Mouse (Mus musculus) activated CD4-positive, CD25-positive, alpha-beta regulatory T cell, adult 4 months (primary cell): ENCODE measurements around the gene Sap18b. TPM values are rescaled to one million over a fixed set of nuclear protein-coding genes. Genes with fewer than 3 reads are reported as not detected.
"Not testable (repeated sequence)": the region's sequence is repeated elsewhere in the genome, so short reads cannot be mapped to it uniquely, and the experiment has no call there.

Experiments
- ATAC-seq: one replicate; pipeline ENCODE4 v1.8.0; 2017
- polyA plus RNA-seq, 2 experiments: library from polyadenylated mRNA; unstranded; fragments of 100-300 nt; shearing (Covaris generic); gene quantifications; one replicate each; pipeline ENCODE4 v1.2.1; 2017

Gene Sap18b
- polyA plus RNA-seq, 2 experiments from 2014 or later, result 286 to 315 TPM

DNA sequence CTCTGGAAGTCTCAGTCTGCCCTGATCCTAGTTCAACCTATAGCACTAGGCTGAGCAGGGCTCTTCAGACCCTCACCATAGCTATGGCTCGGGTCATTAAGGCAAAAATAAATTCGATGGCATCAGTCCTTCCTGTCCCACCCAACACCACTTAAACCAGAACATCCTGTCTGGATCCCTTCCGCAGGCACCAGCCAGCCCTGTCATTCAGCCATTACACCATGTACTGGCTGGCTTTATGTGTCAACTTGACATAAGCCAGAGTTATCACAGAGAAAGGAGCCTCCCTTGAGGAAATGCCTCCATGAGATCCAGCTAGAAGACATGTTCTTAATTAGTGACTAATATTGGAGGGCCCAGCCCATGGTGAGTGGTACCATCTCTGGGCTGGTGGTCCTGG, 2.4 kb upstream of the Sap18b start:
- ATAC-seq, result no peak

GRCm38 (mm10) chr8:95830144-95830543, 5.0 kb downstream of the Sap18b start:
- no peak for ATAC-seq

DNA sequence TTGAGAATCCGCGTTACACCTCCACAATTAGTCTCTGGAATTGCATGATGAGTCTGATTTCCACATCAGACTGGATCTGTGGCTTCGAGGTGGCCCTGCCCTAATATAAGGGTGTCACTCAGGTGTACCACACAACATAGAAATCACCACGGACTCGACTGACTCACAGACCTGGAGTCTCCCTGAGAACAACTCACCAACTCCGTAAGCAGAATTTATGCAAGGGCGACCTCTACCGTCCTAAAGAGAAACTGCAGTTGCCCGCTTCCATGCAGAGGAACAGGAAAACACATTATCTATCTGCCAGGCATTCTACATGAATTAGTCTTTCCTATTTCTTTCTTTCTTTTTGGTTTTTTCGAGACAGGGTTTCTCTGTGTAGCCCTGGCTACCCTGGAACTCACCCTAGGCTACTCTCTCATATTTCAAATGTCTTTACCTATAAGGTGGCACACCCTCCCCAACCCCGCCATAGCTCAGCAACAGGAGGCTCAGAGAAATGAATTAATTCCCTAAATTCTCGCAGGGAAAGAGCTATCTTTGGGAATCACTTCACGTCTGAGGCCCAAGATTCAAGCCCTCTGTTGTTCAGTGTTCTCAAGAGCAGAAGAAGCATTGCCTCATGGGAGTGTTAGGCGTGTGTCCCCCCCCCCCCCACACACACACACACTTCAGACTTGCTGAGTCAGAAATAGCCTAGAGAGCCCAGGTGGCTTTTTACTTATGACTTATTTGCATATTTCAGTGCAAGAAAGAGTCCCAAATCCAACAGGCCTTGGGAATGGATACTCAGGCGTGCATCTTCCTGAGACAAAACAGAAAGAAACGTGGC, 7.7 kb downstream of the Sap18b start:
- peak; percentile 72 for ATAC-seq

DNA sequence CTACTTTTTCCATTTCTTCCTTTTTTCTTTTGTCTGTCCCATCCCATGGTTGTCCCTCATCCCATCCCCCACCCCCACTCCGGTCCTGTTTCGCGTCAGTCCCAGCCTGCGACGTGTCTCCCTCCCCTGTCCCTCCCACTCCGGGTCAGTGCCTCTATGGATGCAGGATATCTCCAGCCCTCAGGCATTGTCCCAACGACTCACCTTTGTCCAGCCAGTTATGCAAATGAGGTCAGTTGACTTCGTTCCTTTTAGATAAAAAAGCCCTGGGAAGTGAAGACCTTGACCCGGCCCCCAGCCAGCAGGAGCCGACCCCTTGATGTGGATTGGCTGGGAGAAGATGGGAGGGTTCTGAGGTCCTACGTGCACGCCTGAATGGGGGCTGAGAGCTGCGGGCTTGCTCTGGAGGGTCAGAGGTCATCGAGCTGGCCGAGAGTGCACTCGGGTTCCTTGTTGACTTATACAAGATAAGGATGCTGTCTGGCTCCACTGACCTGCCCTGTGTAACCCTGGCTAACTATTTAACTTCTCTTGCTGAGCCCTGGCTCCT, 8.4 kb downstream of the Sap18b start:
- no peak for ATAC-seq

- ATAC-seq, result no peak
Observed at GRCm38 (mm10) chr8:95835891-95836290, 10.7 kb downstream of the Sap18b start.

DNA sequence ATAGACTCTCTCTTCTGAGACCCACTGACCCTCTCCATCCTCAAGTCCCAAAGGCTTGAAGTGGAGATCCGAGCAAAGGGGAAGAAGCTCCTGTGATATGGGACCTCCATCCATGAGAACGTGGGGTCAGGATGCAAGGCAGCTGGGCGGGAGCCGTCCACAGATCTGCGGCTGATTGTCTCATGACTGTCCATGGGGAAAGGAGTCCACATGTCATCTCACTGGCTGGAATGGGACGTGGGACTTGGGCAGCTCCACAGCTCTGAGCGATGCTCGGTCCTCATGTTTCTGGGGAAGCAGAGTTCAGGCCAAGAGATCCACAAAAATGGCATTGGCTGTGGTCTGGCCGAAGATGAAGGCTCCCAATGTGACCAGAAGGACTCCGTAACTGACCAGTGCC, 12.1 kb downstream of the Sap18b start:
- no peak for ATAC-seq

GRCm38 (mm10) chr8:95839289-95839688, 14.1 kb downstream of the Sap18b start:
- ATAC-seq, result no peak

- ATAC-seq, result no peak
Observed at GRCm38 (mm10) chr8:95841436-95841835, 16.3 kb downstream of the Sap18b start.

DNA sequence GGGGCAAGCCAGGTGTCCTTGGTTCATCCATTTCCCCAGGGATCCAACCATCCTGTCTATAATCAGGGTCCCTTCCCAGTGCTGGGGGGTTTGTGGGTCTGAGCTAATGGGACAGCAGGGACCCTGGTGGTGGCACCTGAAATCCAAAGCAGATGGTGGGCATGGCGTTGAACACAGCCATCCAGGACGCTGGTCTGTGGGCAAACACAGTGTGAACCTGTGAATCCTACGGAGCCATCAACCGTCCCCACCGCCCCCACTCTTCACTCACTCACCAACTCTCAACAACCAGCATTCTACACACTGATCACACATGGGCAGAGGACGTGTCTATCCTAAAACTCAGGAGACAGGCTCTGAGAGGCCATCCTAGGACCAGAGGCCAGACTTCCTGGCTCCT, 18.8 kb downstream of the Sap18b start:
- ATAC-seq, result no peak

DNA sequence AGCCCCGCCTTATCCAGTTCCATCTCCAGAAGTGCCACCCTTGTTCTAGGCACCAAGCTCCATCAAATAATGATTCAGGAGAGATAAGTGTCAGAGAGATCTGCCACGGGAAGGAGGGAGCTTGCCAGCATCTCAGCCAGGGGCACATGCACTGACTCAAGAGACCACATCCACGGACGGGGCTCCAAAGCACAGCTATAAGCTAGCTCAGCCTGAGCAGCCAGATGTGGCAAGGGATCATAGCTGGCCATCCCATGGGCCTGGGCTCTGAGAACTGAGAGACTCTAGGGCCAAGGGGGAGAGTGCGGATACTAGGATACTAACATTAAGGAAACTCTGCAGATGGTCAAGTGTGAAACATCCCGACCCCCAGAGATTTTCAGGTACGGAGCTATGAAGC, 19.9 kb downstream of the Sap18b start:
- no peak for ATAC-seq

DNA sequence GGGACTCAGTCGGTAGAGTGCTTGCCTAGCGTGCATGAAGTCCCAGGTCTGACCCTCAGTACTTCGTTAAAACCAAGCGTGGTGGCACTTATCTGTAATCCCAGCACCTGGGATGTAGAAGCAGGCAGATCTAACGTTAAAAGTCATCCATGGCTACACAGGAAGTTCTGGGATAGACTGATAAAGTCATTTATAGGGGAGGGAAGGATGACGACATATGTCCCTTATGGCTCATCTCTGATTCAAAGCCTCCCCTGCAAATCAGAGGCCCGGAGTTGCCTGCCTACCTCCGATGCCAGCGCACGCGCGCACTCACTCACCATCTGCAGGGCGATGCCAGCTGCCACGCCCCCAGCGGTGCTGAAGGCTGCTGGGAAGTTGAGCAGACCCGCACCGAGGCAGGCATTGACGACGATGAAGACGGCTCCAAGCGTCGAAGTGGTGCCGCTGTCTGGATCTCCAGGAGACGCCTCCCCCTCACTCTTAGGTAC, 23.0 kb downstream of the Sap18b start:
- ATAC-seq, result no peak

GRCm38 (mm10) chr8:95848734-95849464, 23.8 kb downstream of the Sap18b start:
- ATAC-seq, result no peak

DNA sequence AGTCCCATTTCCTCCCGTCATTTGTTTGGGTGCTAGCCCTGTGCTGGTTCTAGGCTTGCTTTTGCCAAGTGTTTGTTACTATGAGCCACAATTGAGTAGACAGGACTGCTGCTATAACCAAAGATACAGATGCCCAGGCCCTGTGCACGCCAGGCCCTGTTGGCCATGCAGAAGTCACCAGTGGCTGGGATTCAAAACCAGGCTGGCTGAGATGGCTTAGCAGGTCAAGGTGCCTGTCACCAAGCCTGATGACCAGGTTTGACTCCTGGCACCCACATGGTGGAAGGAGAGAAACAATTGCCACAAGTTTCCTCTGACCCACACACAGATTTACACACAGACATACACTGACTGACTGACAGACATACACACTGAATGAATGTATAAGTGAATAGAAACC, 25.2 kb downstream of the Sap18b start:
- ATAC-seq, result no peak

GRCm38 (mm10) chr8:95852290-95852689, 27.1 kb downstream of the Sap18b start:
- no peak for ATAC-seq

DNA sequence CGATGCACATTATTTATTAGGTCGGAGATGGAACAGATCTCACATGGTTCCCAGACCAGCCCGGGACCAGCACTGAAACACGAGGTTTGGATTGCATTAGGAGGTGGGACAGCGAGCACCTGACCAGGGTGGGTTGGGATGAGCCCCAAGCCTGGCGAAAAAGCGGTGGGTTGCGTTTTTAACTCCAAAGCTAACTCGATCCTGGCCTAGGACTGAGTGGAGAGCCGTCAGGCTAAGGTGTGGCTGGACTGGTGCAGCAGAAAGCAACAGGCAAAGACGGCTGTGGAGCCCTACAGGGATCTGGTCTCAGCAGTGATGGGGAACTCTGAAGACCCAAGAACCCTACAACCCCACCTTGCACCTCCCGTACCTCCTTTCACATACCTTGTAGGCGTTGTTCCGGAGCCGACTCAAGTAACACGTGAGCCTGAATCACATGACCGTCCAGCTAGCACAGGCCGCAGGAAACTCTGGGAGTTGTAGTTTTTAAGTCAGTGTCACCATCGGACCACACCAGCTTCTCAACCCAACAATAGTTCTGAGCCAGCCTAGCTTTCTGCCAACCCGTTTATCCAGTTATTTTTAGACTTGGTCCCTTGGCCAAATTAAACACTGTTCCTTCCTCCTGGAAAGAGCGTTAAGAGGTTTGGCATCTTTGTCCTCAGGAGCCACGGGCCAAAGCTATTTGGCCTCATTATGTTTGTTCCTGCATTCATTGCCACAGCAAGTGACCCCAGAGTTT, 28.1 kb downstream of the Sap18b start, which contains the start of gene Slc38a7:
Gene Slc38a7, minus strand, starts transcription at position 438 of the 742 bp plus-strand sequence.
- ATAC-seq, result peak; percentile 100

DNA sequence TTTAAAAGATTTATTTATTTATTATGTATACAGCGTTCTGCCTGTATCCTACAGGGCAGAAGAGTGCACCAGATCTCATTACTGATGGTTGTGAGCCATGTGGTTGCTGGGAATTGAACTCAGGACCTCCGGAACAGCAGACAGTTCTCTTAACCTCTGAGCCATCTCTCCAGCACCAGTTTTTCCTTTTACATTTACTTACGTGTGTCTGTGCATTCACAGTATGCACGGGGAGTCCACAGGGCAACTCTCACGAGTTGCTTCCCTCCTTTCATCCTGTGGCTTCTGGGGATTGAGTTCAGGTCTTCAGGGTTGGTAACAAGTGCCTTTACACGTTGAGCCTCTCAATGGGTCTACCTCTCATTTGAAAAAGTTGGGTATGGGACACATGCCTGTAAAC, 29.0 kb downstream of the Sap18b start:
- no peak for ATAC-seq

DNA sequence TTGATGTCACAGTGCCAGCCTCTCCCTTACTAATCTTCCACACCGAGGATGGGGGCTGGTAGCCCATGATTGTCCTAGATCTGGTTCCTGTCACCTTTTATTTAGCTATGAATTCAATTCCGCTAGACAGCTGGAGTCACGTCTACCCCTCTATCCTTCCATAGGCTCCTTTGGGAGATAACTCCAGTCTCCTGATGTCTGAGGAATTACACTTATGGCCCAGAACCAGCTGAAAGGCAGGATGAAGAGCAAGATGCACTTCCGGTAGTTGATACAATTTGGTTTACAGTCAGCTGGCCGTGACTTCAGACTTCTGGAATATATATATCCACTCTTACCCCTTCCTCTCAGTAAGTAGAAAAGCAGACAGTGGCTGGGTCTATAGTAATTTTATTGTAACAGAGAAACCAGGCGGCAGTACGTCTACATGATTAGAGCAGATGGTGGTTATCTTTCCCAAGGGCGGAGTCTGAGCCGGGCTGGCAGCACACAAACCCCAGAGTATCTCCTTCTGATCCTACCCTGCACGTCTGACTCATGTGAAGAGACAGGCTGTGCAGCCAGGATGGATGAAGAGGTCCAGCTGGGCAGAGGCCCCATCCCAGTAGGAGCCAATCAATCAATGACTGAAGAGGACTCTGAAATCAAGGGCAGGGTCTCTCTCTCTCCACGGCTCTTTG, 38.8 kb downstream of the Sap18b start:
- ATAC-seq, result not testable (repeated sequence)

GRCm38 (mm10) chr8:95864851-95865250, 39.7 kb downstream of the Sap18b start:
- not testable (repeated sequence) for ATAC-seq

GRCm38 (mm10) chr8:95871690-95872089, 46.5 kb downstream of the Sap18b start:
- no peak for ATAC-seq

DNA sequence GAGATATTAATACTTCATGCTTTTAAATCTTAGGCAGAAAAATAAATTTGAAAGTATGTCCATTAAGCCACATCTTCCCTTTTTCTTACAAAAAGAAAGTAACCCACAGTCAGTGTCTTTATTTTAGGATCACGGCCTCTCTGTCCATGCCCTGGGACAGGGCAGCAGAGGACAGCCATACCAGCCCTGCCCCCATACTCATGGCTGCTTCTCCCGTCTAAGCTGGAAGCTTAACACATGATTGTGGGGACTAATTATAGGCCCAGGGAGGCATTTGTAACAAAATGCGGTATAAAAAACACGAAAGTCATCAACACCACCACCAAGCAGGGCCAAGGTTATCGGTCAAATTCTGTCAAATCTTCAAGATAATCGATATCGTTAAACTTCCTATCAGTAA, 50.1 kb downstream of the Sap18b start:
- no peak for ATAC-seq
